Mouse (Mus musculus) forebrain, embryonic 11.5 days (tissue): ENCODE results near the gene Tacr2. TPM values are rescaled to one million over a fixed set of nuclear protein-coding genes. Genes with fewer than 3 reads are reported as not detected.

ENCODE experiments used
- ATAC-seq: fragments of 200-750 bp; cut with Nextera tagmentation; replicated peaks from 2 replicates; pipeline ENCODE4 v1.8.0; 2017; ENCODE audit warnings: moderate TSS enrichment; ENCODE audit not compliant: low FRiP score
- DNase-seq: peaks from one replicate; pipeline ENCODE4 v3.0.0-alpha.2; 2017; ENCODE audit warnings: low spot score
- H3K27ac ChIP-seq: fragments of 300-500 bp; sonication (generic); 2 replicates; pipeline ENCODE4 v1.5.1; 2014; ENCODE audit warnings: low read depth, low read length
- H3K27me3 ChIP-seq: fragments of 300-500 bp; sonication (generic); 2 replicates; pipeline ENCODE4 v1.6.1; 2014; ENCODE audit warnings: mild to moderate bottlenecking, low read length, mixed read lengths; ENCODE audit not compliant: control insufficient read depth, insufficient read depth
- H3K36me3 ChIP-seq: fragments of 300-500 bp; sonication (generic); 2 replicates; pipeline ENCODE4 v1.6.1; 2014; ENCODE audit warnings: mild to moderate bottlenecking, low read length, moderate library complexity, mixed read lengths; ENCODE audit not compliant: control insufficient read depth, insufficient read depth
- H3K4me1 ChIP-seq: fragments of 300-500 bp; sonication (generic); replicated peaks from 2 replicates; pipeline ENCODE4 v1.6.1; 2014; ENCODE audit warnings: low read length, mixed read lengths; ENCODE audit not compliant: control insufficient read depth, insufficient read depth
- H3K4me2 ChIP-seq: fragments of 300-500 bp; sonication (generic); 2 replicates; pipeline ENCODE4 v1.6.1; 2014; ENCODE audit warnings: low read depth, mild to moderate bottlenecking, low read length, moderate library complexity, mixed read lengths; ENCODE audit not compliant: severe bottlenecking
- H3K4me3 ChIP-seq: fragments of 300-500 bp; sonication (generic); 2 replicates; pipeline ENCODE4 v1.5.1; 2014; ENCODE audit warnings: low read depth, low read length
- H3K9ac ChIP-seq: fragments of 300-500 bp; sonication (generic); 2 replicates; pipeline ENCODE4 v1.6.1; 2014; ENCODE audit warnings: low read length
- H3K9me3 ChIP-seq: fragments of 300-500 bp; sonication (generic); 2 replicates; pipeline ENCODE4 v1.6.1; 2016; ENCODE audit warnings: low read length, mixed read lengths; ENCODE audit not compliant: control insufficient read depth
- WGBS: fragments of 180-500 bp; shearing (Covaris S2); extraction: QIAGEN DNeasy Blood & Tissue Kit; methylation state at CpG from one replicate; pipeline ENCODE4 v1.1.7; 2014; 5-methylcytosine and 5-hydroxymethylcytosine counted together
- polyA plus RNA-seq: library from polyadenylated mRNA; unstranded; fragments of >200 nt; fragmentation: Nextera tagmentation; extraction: Ambion mirVana; gene quantifications from 2 replicates; pipeline ENCODE4 v1.2.1, GENCODE M21; 2014

Tacr2 gene
- polyA plus RNA-seq, 1 experiment from 2014 or later = not detected

DNA sequence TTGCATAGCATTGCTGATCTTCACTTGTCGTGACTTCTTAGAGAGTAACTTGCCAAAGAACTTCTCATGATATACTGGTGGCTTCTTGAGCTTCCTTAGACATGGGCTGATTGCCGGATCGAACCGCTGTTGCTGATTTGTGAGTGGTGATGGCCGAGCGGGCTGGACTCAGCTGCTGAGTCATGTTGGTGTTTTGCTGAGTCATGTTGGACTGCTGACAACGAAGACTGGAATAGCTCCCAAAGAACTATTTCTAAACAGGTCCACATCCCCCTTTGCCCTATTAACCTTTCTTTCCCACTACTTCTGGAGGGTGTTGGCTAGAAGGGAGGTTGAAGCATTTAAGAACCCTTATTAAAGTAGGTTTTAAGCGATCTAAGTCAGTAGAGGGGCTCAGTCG, 8.2 kb upstream of the Tacr2 start:
- Histone ChIP-seq H3K36me3 (no peaks in the 10 kb centered on the region), H3K4me2 (no peak overlapping the region), H3K4me3 (no peak overlapping the region), H3K9me3 (no peaks in the 10 kb centered on the region), H3K27me3 (no peaks in the 10 kb centered on the region), H3K9ac (no peak overlapping the region), H3K4me1 (no peaks in the 10 kb centered on the region), H3K27ac (no peak overlapping the region)
- WGBS = 94% methylated on average over 9 of the region's 9 CpGs
- DNase-seq (no peak), ATAC-seq (no peak)

DNA sequence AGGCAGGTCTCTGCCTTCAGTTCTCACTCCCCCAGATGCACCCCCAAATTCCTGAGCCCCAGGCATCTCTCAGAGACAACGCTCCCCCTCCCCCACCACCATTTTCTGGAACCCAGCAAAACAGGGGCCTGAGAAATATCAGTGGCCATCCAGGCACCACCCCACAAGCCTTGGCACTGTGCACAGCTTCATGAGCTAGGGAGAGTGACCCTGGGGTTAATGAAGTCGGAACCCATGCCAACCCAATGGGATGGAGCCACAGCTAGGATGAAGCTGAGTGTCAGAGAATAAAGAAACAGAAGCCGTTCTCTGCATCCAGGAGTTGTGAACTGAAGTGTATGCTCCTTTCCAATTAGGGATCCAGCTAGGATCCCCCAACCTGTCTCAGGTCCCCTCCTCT, 5.1 kb upstream of the Tacr2 start:
- H3K4me3 ChIP-seq = no peak overlapping the region
- WGBS = 68% methylated on average over 3 of the region's 3 CpGs
- DNase-seq = no peak
- H3K9me3 ChIP-seq = no peaks in the 10 kb centered on the region
- no peaks in the 10 kb centered on the region for H3K36me3 ChIP-seq
- H3K9ac ChIP-seq = no peak overlapping the region
- H3K4me2 ChIP-seq = no peak overlapping the region
- no peaks in the 10 kb centered on the region for H3K27me3 ChIP-seq
- no peak for ATAC-seq
- H3K27ac ChIP-seq = no peak overlapping the region
- no peaks in the 10 kb centered on the region for H3K4me1 ChIP-seq

DNA sequence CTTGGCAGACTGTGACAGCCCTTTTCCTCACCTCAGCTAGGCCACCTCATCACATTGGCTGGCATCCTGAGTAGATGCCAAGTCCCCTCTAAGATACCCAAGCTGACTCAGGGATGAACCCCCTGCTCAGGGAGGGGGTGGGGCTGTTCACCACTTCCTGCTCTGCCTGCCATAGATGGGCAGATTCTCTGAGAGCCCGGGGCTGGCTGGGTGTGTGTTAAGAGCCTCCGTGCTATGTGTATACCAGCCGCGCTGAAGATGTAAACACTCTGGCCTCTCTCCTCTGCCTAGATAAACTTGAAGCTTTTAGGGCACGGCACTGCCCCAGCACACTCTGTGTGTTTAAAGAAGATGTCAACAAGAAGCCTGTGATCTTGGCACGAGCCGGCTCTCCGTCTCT, 4.4 kb upstream of the Tacr2 start:
- 80% methylated on average over 8 of the region's 8 CpGs for WGBS
- no peak for ATAC-seq
- no peaks in the 10 kb centered on the region for H3K27me3 ChIP-seq
- no peaks in the 10 kb centered on the region for H3K36me3 ChIP-seq
- DNase-seq = no peak
- H3K4me2 ChIP-seq = no peak overlapping the region
- no peak overlapping the region for H3K9ac ChIP-seq
- H3K9me3 ChIP-seq = no peaks in the 10 kb centered on the region
- no peak overlapping the region for H3K4me3 ChIP-seq
- no peaks in the 10 kb centered on the region for H3K4me1 ChIP-seq
- no peak overlapping the region for H3K27ac ChIP-seq

DNA sequence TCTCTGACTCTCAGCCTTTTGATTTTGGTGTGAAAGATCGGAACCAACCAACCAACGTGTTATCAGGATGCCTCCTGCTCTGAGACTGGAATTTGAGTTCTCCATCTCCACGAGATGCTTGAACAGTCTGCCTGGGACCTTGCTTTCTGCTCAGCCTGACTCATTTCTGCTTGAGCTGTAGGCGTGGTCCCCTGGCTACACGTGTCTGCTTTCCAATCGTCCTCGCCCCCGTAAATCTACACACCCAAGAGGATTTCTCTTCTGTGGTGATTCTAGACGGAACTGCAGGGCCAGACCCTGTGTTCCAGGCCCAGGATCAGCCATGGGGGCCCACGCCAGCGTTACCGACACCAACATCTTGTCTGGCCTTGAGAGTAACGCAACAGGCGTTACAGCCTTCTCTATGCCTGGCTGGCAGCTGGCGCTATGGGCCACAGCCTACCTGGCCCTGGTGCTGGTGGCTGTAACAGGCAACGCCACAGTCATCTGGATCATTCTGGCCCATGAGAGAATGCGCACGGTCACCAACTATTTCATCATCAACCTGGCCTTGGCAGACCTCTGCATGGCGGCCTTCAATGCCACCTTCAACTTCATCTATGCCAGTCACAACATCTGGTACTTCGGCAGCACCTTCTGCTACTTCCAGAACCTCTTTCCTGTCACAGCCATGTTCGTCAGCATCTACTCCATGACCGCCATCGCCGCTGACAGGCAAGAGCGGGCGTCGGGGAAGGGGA, 428 bp downstream of the Tacr2 start:
- WGBS = 89% methylated on average over 27 of the region's 27 CpGs
- H3K9me3 ChIP-seq = no peaks in the 10 kb centered on the region
- no peak overlapping the region for H3K9ac ChIP-seq
- DNase-seq (no peak), ATAC-seq (no peak)
- no peak overlapping the region for H3K4me2 ChIP-seq
- H3K27me3 ChIP-seq = no peaks in the 10 kb centered on the region
- H3K27ac ChIP-seq = no peak overlapping the region
- H3K4me3 ChIP-seq = no peak overlapping the region
- H3K4me1 ChIP-seq = no peaks in the 10 kb centered on the region
- H3K36me3 ChIP-seq = no peaks in the 10 kb centered on the region

DNA sequence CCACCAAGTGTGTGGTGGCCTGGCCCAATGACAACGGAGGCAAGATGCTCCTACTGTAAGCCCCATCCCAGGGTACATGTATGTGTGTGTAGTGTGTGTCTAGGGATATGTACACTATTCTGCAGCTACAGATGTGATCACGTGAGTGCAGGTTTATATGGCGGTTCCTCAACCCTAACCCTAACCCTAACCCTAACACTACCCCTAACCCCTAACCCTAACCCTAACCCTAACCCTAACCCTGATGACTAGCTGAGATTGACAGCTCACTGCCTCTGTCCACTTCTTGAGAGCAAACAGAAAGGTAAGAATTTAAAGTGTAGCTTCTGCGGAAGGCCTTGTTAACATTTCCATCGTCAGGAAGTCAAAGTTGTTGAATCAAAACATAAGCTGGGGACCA, 6.1 kb downstream of the Tacr2 start:
- H3K4me3 ChIP-seq = no peak overlapping the region
- 94% methylated on average over 5 of the region's 5 CpGs for WGBS
- DNase-seq (no peak), ATAC-seq (no peak)
- no peak overlapping the region for H3K4me2 ChIP-seq
- no peaks in the 10 kb centered on the region for H3K9me3 ChIP-seq
- H3K4me1 ChIP-seq = no peaks in the 10 kb centered on the region
- no peak overlapping the region for H3K9ac ChIP-seq
- H3K27me3 ChIP-seq = no peaks in the 10 kb centered on the region
- H3K36me3 ChIP-seq = no peaks in the 10 kb centered on the region
- no peak overlapping the region for H3K27ac ChIP-seq

DNA sequence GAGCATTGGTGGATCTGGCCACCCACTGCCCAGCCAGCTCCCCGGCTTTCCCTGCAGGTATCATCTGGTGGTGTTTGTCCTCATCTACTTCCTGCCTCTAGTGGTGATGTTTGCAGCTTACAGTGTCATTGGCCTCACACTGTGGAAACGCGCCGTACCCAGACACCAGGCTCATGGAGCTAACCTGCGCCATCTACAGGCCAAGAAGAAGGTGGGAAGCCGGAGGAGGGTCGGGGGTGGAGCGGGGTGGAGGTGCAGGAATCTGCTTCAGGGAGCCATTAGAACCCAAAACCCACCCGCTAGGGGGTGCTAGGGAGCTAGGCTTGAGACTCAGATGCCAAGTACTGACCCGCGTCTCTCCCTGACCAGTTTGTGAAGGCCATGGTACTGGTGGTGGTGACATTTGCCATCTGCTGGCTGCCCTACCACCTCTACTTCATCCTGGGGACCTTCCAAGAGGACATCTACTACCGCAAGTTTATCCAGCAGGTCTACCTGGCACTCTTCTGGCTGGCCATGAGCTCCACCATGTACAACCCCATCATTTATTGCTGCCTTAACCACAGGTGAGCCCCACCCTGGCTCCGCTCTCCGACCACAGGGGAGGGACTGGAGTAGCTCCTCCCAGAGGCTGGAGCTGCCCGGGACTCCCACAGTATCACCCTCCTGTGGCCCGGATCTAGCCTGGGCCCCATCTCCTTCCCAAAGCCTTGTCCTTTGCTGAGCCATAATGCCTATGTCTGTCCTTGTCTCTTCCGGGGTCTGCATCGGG, 9.1 kb downstream of the Tacr2 start:
- Histone ChIP-seq H3K27me3 (no peaks in the 10 kb centered on the region), H3K27ac (no peak overlapping the region), H3K9me3 (no peaks in the 10 kb centered on the region), H3K9ac (no peak overlapping the region), H3K4me1 (no peaks in the 10 kb centered on the region), H3K36me3 (no peaks in the 10 kb centered on the region), H3K4me2 (no peak overlapping the region), H3K4me3 (no peak overlapping the region)
- ATAC-seq (peak; percentile 89), DNase-seq (peak; percentile 93)
- WGBS = 19% methylated on average over 18 of the region's 18 CpGs

DNA sequence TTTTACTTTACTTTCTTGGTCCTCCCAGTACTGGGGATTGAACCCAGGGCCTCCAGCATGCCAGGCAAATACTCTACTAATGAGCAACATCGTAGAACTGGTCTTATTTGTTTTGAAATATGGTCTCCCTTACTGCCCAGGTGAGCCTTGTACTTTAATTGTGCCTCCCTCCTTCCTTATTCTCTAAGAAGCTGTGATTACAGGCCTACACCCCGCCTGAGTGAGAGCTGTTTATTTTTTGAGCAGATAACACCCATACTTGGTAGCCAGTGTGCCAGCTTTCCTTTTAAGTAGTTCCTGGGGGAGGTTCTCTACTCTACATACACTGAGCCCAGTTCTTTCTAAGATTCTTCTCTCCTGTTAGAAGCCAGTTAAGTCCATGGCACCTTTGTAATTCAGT, 12.1 kb downstream of the Tacr2 start:
- H3K9me3 ChIP-seq = no peaks in the 10 kb centered on the region

DNA sequence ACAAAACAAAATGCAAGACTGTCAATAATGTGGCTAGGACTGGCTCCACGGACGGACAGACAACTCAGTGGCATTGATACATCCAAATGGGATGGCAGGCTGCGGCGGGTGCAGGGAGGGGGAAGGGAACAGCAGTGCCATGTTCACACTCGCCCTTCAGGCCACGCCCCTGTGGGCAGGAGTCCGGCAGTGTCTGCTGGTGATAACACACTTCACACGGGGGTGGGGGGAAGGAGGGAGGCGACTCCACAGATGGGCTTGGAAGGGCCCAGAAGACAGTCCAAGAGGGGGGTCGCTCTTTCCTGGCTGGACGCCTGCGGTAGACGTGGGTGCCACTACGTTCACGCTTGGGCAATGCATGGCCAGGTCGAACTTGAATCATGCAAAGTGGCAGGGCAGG, 17.0 kb downstream of the Tacr2 start:
- no peaks in the 10 kb centered on the region for H3K9me3 ChIP-seq
- no peak overlapping the region for H3K9ac ChIP-seq
- H3K4me2 ChIP-seq = no peak overlapping the region
- DNase-seq (no peak), ATAC-seq (no peak)
- 88% methylated on average over 16 of the region's 16 CpGs for WGBS
- no peaks in the 10 kb centered on the region for H3K27me3 ChIP-seq
- H3K36me3 ChIP-seq = no peaks in the 10 kb centered on the region
- H3K4me3 ChIP-seq = no peak overlapping the region
- no peaks in the 10 kb centered on the region for H3K4me1 ChIP-seq
- H3K27ac ChIP-seq = no peak overlapping the region

More for the DNA sequence above, 12.1 kb downstream of the Tacr2 start:
- WGBS = 78% methylated on average over 2 of the region's 2 CpGs
- Histone ChIP-seq H3K4me2 (no peak overlapping the region), H3K9ac (no peak overlapping the region), H3K36me3 (no peaks in the 10 kb centered on the region), H3K4me1 (no peaks in the 10 kb centered on the region), H3K27ac (no peak overlapping the region), H3K27me3 (no peaks in the 10 kb centered on the region), H3K4me3 (no peak overlapping the region)
- ATAC-seq (no peak), DNase-seq (no peak)

DNA sequence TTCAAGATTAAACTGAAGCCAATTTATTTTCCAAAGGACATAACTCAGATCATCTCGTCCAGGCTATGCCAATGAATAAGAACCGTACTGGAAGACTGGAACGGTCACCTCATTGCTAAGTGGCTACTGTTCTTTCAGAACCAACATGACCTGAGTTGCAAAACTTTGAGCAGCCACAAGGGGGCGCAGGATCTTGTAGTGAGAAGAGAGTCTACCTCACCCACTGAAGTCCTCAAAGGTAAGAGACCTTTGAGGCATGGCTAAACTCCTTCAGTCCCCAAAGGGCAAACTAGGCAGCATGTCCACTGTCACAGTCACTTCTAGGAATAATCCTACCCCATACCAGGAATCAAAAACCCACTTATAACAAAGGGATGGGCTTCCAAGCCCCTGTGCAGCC, 23.0 kb downstream of the Tacr2 start:
- 38% methylated on average over 4 of the region's 4 CpGs for WGBS
- Histone ChIP-seq H3K4me3 (no peak overlapping the region), H3K27me3 (no peaks in the 10 kb centered on the region), H3K4me1 (no peaks in the 10 kb centered on the region), H3K36me3 (no peaks in the 10 kb centered on the region), H3K4me2 (no peak overlapping the region), H3K9me3 (no peaks in the 10 kb centered on the region), H3K27ac (no peak overlapping the region), H3K9ac (no peak overlapping the region)
- DNase-seq = peak; percentile 87
- ATAC-seq = no peak
